Mouse (Mus musculus): Measurements from ENCODE around the gene Xrcc4.
A peak's percentile ranks its signal among the peaks of the same experiment; 100 is the strongest.
"Not testable (repeated sequence)": the region's sequence is repeated elsewhere in the genome, so short reads cannot be mapped to it uniquely, and the experiment has no call there.

Xrcc4 gene

GRCm38 (mm10) chr13:89814543-89814942 is 274.9 kb downstream of the Xrcc4 start:
- no peak for DNase-seq (ENCODE audit: low read depth, low spot score)

- DNase-seq (ENCODE audit: low read depth, low spot score), result no peak
These were observed 277.2 kb downstream of the Xrcc4 start for GRCm38 (mm10) chr13:89812169-89812568.

GRCm38 (mm10) chr13:89809024-89809423 is 280.4 kb downstream of the Xrcc4 start:
- DNase-seq (ENCODE audit: low read depth, low spot score), result no peak

- DNase-seq (ENCODE audit: low read depth, low spot score), result no peak
These were observed 287.5 kb downstream of the Xrcc4 start for GRCm38 (mm10) chr13:89801901-89802300.

GRCm38 (mm10) chr13:89797721-89798120 is 291.7 kb downstream of the Xrcc4 start:
- no peak for DNase-seq (ENCODE audit: low read depth, low spot score)

- DNase-seq (ENCODE audit: low read depth, low spot score), result no peak
These were observed 297.9 kb downstream of the Xrcc4 start for GRCm38 (mm10) chr13:89791475-89791874.

GRCm38 (mm10) chr13:89782886-89783285 is 306.5 kb downstream of the Xrcc4 start:
- no peak for DNase-seq (ENCODE audit: low read depth, low spot score)

- DNase-seq (ENCODE audit: low read depth, low spot score), result no peak
These were observed 309.1 kb downstream of the Xrcc4 start for GRCm38 (mm10) chr13:89780276-89780675.

- DNase-seq (ENCODE audit: low read depth, low spot score), result peak; percentile 24
These were observed 310.0 kb downstream of the Xrcc4 start for GRCm38 (mm10) chr13:89779208-89779911.

- no peak for DNase-seq (ENCODE audit: low read depth, low spot score)
These were observed 311.6 kb downstream of the Xrcc4 start for GRCm38 (mm10) chr13:89777764-89778163.

GRCm38 (mm10) chr13:89777146-89777545 is 312.3 kb downstream of the Xrcc4 start:
- no peak for DNase-seq (ENCODE audit: low read depth, low spot score)

- DNase-seq (ENCODE audit: low read depth, low spot score), result no peak
These were observed 322.9 kb downstream of the Xrcc4 start for GRCm38 (mm10) chr13:89766551-89766950.

GRCm38 (mm10) chr13:89765966-89766365 is 323.4 kb downstream of the Xrcc4 start:
- no peak for DNase-seq (ENCODE audit: low read depth, low spot score)

GRCm38 (mm10) chr13:89762339-89762738 is 327.1 kb downstream of the Xrcc4 start:
- DNase-seq (ENCODE audit: low read depth, low spot score), result no peak

- no peak for DNase-seq (ENCODE audit: low read depth, low spot score)
These were observed 333.1 kb downstream of the Xrcc4 start for GRCm38 (mm10) chr13:89756347-89756746.

- not testable (repeated sequence) for DNase-seq (ENCODE audit: low read depth, low spot score)
These were observed 338.8 kb downstream of the Xrcc4 start for GRCm38 (mm10) chr13:89750562-89750961.

GRCm38 (mm10) chr13:89743201-89743600 is 346.2 kb downstream of the Xrcc4 start:
- no peak for DNase-seq (ENCODE audit: low read depth, low spot score)

- no peak for DNase-seq (ENCODE audit: low read depth, low spot score)
These were observed 346.7 kb downstream of the Xrcc4 start for GRCm38 (mm10) chr13:89742686-89743200.

GRCm38 (mm10) chr13:89741766-89742685 is 347.4 kb downstream of the Xrcc4 start, which contains the start of gene Vcan:
Gene Vcan, minus strand, starts transcription at chr13:89742509.
- no peak for DNase-seq (ENCODE audit: low read depth, low spot score)

GRCm38 (mm10) chr13:89741116-89741551 is 348.3 kb downstream of the Xrcc4 start:
- DNase-seq (ENCODE audit: low read depth, low spot score), result no peak

GRCm38 (mm10) chr13:89740243-89741115 is 348.9 kb downstream of the Xrcc4 start:
- no peak for DNase-seq (ENCODE audit: low read depth, low spot score)
